Mouse (Mus musculus) kidney, postnatal 10 days (tissue): ENCODE measurements around the gene Eya4.

ENCODE experiments used
- DNase-seq: peaks from one replicate; pipeline ENCODE4 v3.0.0; 2021; ENCODE audit warnings: mixed read lengths

Eya4 gene

DNA sequence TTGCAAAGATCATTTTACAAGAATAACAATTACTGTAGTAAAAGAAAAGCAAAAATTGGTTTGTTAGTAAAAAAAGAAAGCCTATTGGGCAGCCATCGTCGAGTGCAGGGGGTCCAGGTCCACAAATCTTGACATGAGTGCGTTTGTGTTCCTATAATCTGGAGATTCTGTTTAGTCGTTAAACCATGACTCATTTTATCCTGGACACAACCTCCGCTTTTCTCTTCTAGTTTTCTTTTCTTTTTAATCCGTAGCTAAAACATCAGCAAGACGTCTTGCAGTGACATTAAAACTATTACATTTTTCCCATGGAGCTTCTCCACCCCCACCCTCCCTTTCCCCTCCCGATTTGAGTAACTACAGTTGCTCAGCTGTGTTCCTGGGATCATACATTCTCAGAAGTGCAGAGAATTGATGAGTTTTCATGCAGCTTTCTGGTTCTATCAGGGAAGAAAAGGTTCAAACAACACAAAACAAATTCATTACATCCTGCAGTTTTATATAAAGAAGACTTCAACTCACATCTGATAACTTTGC is 297.1 kb downstream of the Eya4 start:
- no peak for DNase-seq
